Mouse (Mus musculus) regulatory T cell (primary cell): Measurements from ENCODE around the gene Eif4g2.

Experiments used
- in situ Hi-C: fragments of 300-600 bp; cut with MboI, MseI; formaldehyde crosslinking; loops from one replicate; pipeline ENCODE4 v1.15.1; 2025; ENCODE audit warnings: high pct_unique_total_duplicates

Eif4g2 gene

DNA sequence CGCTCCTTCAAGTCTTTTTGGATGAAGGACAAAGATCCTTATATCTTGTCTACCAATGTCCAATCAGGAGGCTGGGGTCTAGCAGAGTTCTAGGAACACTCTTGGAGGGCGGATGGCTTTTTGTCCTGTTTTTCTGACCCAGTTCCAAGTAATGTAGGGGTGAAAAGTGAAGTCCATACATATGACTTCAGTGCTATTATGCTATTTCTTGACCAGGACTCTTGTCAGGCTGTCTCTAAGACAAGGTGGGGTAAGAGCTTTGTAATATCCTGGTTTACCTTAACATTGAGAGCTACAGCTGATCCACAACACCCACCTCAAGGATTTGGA is 12.7 kb downstream of the Eif4g2 start:
- in situ Hi-C loops = loop anchor here (5.0 kb wide), 1 partner anchor 223 kb away; no protein-coding TSS in a partner anchor

DNA sequence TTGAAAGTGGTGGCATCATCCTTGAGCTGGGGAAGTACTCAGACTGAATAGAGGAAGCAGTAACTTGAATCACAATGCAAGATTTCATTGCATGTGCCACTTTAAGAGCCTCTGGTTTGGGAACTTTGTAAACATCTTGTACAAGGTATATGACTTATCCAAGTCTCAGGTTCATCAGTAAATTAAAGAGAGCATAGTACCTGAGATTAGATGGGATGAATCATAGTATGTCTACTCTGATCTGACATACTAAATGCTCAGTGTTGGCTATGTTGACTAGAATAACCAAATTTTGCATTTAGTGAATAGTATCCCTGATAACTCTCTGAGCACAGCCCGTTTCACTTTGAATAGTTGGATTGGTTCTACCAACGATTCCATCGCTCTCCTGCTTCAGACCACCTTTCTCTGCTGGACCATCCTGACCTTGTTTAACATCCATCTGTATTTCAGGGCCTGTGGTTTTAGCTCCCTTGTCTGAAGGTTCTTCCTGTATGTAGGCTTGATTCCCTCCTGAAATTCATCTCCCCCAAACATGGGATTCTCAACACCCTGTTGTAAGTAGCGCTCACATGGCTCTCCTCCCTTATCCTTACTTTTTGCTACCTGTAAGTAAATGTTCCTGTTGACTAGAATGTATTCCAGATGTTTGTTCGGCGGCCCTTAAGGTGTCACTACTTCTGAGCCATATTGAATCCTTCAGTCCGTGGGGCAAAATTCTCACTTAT is 13.2 kb downstream of the Eif4g2 start:
- in situ Hi-C loops = loop anchor here (5.0 kb wide), 1 partner anchor 222 kb away; no protein-coding TSS in a partner anchor

DNA sequence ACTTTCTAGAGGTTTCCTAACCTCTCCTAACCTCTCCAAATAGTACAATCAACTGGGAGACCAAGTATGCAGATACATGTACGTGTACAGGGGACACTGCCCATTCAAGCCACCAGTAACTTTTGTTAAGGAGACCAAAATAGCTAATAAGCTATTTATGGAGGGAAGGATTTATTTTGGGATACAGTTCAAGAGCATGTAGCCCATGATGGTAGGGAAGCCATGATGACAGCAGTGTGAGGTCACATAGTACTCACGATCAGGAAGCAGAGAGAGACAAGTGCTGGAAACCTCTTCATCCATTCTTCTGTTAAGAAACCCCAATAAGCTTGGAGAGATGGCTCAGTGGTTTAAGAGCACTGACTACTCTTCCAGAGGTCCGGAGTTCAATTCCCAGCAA is 14.6 kb downstream of the Eif4g2 start:
- in situ Hi-C loops = no loop called here

DNA sequence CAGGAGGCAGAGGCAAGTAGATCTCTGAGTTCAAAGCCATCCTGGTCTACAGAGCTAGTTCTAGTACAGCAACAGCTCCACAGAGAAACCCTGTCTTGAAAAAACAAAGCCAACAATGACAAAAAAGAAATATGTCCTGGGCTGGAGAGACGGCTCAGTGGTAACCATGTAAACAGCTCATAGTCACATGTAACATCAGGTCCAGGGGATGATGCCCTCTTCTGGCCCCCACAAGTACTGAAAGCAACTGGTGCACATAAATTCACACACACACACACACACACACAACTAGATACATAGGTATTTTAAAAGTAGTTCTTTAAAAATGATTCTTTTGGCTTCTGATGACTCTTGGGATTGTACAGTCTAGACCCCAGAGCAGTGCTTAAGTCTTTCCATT is 19.9 kb downstream of the Eif4g2 start:
- in situ Hi-C loops = no loop called here

DNA sequence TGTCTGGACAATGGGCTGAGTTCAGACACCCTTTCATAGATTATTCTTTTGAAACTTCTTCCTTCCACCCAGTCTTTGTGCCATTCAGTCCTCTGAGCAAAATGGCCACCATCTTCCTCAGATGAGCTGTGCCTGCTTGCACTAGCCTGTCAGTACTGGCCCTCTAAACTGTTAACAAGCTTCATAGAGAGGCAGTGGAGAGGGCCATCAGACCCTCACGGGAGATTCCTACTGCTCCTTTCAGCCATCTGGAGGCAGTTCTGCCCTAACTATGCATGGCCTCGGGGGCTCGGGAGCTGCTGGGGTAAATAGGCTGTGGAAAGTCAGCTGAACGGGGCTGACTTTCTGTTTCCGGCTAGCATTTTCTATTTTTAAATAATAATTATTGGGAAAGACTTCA is 23.3 kb downstream of the Eif4g2 start:
- in situ Hi-C loops = loop anchor here (10.0 kb wide), 1 partner anchor 145 kb away; no protein-coding TSS in a partner anchor

DNA sequence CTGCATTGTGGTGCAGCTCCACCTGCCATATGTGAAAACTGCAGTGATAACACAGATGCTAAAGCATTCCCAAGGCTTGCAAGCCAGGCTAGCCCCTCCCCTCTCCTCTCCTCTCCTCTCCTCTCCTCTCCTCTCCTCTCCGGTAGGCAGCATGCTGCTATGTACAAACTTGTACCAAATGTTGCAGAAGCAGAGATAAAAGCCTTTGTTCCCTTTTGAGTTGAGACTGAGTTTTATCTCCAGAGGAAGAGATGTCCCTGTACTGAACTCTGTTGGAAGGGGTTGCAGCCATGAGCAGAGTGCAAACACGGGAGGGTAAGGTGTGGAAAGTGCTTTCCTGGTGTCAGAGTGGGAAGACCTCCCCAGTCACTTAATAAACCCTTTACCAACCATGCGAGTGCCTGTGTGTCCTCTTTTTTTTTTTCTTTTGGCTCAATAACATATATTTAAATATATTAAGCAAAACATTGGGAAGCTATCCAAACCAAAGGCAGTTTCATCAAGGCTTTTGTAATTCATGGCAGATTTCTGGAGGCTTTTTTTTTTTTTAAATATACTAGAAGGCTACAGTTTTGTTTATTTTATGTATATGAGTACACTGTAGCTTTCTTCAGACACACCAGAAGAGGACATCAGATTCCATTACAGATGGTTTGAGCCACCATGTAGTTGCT is 26.7 kb downstream of the Eif4g2 start:
- in situ Hi-C loops = loop anchor here (10.0 kb wide), 1 partner anchor 149 kb away; no protein-coding TSS in a partner anchor

DNA sequence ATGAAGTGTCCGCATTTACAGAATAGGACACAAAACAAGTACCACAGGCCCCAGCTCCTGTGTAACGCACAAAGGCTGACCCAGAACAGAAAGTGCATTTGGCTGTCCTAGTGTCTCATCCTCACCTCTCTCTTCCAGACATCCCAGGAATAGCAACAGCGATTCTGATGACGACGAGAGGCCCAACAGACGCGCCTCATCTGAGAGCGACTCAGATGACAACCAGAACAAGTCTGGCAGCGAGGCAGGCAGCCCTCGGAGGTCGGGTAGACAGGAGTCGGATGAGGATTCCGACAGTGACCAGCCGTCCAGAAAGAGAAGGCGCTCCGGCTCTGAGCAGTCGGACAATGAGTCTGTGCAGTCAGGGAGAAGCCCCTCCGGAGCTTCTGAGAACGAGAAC is 27.6 kb downstream of the Eif4g2 start:
- in situ Hi-C loops = loop anchor here (10.0 kb wide), 1 partner anchor 150 kb away; no protein-coding TSS in a partner anchor

DNA sequence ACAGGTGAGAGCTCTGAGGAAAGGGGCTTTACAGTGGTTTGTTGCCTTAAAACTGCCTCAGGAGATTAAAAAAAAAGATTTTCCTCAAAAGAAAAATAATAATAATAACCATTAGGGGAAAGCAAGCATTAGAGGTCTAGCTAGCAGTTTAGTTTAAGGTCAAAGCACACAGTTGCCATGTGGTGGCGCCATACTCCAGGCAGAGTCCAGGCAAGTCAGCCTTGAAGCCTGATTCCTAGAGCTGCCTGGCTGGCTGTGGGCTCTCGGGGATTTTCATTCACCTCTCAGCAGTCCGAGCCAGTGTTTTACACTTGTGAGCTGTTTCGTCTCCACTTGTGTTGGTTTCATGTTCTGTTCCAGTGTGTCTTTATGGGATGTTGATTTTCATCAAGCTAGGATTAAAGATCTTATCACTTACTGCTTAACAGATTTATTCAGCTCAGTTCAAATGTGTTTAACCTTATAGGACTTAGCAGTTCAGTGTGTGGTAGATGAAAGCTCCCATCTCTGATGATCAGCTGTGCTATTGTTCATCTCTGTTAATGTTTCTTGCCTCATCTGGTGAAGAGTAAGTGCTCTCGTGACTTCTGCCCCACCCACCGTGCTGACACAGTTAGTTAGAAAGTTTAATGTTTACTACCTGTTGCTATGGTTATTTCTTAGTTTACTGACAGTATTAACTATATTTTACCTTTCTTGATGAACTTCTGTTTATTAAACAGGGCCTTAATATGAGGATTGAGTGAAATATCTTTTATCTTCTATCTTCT is 33.0 kb downstream of the Eif4g2 start:
- in situ Hi-C loops = loop anchor here (10.0 kb wide), 1 partner anchor 155 kb away; no protein-coding TSS in a partner anchor

DNA sequence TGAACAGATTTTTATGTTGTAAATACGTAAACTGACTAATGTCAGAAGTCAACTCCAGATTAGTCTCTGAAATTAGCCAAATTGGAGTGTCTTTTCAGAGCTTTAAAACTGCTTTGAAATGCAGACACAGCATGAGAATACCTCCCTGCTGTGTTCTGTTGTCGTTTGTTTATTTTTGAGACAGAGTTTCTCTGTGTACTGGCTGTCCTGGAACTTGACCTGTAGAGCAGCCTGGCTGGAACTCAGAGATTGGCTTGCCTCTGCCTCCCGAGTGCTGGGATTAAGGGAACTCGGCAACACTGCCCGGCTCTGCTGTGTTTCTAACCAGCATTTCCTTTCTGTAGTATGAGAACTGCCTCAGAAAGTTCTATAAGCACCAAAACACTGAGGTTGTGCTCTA is 33.9 kb downstream of the Eif4g2 start:
- in situ Hi-C loops = no loop called here

DNA sequence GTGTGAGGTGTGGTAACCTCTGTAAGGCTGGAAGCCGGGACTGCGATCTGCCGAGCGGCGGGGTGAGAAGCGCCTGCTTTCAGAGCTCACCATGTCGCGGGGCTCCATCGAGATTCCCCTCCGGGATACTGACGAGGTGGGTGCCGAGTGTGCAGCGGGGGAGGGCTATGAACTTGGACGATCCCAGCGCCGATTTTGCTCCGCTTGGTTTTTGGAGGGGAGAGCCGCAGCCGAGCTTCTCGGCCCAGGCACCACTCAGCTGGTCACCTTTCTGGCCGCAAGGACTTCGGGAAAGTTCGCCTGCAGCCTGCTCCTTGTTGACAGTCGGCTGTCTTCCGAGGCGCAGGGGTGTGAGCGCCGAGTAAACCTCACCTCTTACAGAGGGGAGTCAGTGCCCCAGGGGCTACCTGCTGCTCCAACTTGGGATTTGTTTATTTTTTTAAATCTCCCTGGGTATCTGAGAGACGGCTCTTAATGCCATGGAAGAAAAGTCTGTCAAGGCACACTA is 53.7 kb downstream of the Eif4g2 start:
- in situ Hi-C loops = no loop called here

DNA sequence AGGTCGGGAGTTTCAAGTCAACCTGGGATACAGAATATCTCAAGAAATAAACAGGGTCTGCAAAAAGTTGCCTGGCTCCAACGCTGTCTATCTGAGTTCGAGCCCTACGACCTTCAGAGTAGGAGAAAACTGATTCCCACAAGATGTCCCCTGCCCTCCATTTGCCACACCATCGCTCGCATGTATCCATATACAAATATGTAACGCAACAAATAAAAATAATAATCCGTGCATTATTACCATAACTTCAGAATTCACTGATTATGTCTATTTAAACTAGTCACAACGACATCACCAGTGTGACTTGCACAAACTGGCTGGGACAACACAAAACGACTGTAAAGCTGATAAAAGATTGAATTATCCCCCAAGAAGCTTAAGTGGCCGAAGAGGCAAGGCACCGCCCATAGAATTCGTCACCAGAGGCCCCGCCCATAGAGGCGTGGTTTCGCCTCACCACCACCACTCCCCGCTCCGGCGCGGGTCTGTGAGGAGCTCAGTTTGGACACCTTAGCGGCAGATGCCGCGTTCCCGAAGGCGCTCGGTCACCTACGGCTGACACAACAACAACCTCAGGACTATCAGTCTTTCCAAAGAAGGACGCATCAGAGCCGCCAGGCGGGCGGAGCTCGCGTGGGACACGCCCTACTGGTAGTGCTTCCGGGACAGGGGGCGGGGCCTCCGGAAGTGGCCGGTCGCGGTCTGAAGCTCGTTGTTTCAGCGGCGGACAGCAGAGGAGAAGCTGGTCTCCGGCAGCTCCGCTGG is 54.4 kb downstream of the Eif4g2 start, which contains the start of gene Ctr9:
Ctr9 (plus strand) TSS at position 671 of the 765 bp plus-strand sequence.
- in situ Hi-C loops = no loop called here

DNA sequence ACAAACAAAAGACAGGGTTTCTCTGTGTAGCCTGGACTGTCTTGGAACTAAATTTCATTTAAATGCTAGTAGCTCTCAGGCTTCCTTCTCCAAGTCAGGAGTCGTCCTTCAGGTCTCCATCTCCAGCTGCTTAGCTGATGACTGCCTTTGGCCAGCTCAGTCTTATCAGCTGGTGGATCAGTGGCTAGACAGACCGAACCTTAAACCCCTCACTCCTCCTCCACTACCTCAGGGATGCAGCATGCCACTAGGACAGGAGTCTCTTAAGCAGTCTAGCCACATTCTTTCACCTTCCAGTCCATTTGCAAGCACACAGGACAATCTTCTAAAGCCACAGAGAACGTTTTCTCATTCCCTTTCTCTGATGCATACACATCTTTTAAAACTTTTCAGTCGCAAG is 57.9 kb downstream of the Eif4g2 start:
- in situ Hi-C loops = no loop called here

DNA sequence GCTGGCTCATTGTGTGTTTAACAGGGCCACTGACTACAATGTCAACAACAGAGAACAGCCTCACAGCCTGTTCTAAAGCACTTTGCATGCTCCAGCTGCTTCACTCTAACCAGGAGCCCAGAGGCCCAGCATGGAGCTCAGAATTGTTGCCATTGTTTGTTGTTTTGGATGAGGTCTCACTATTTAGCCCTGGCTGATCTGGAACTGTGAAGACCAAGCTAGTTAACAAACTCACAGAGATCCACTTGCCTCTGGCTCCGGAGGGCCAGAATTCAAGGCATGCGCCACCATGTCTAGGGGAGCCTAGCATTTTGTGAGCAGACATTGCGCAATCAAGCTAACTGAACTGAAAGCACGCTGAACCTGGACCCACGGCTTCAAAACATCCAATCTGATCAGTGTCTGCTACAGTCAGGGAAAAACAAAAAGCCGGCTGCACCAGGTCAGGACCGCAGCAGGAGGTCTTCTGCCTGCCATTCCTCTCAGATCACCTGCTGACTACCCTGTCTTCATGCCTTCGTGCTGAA is 58.7 kb downstream of the Eif4g2 start:
- in situ Hi-C loops = no loop called here

DNA sequence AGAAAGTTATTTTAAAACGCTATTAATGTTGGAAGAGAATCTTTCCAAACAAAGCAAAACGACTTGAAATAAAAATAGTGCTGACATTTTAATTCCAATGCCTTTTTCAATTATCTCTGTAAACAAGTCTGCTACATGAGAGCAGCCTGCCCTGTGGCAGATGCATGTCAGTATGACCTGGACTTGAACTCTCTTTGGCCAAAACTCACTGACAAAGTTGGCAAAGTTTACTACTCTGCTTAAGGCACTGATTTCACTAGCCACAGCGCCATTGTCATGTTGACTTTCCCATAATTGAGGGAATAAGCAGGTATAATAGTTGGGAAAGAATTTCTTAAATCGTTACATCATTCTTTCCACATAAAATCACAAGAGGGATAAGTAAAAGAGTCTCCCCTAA is 62.0 kb downstream of the Eif4g2 start:
- in situ Hi-C loops = no loop called here
